Comparison of ENCODE assay signal across 9 mouse cellular contexts in the genomic region with DNA sequence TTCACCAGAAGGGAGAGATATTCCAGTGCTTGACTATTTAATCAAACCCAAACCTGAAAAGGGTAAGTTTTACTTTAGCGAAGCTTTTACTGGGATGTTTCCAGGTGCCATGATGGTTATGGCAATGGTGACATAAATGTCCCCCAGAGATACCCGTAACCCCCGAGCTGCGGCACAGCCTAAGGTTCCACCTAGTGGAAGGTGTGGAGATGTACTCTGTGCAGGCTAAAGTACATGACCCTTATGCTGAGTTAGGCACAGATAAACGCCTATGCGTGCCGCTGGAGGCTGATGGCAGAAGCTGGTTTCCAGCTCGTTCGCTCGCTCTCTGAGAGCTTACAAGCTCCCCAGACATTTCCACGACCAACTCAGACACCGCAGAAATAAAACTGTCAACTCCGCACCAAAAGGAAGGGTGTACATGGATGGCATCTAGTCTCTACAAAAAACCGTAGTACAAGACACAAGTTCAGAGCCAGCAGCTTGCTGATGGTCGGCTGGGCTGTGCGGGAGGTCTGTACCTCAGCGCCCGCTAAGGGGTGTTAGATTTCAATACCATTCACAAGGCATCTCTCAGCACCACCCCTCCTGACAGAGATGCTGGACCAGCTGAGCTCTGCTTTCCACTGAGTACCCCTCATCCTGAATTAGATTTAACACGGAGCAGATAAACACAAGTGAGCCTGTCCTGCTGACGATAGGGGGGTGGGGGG. TPM values are rescaled to one million over a fixed set of nuclear protein-coding genes. Genes with fewer than 3 reads are reported as not detected.
DNase-seq lines count a peak whose midpoint lies in the region; ATAC-seq and TF ChIP-seq lines count a peak whose summit lies in the region.
"Had no signal": no experiment of that assay in that cellular context is flagged by ENCODE, and none has a peak within 500 bp of the region (broad histone marks: within the 10 kb centered on the region; RNA-seq: fewer than 3 reads in every experiment).

No protein-coding gene starts in this region.

- TF ChIP-seq EP300 in ES-Bruce4 (IDR thresholded peaks at IDR 0.05; ENCODE audit: insufficient read depth, low read depth, low read length) (no peak), MEL (IDR thresholded peaks at IDR 0.05; ENCODE audit: low read depth in 1 of 2, low read length in 2 of 2) (no peak)

- H3K79me2 ChIP-seq in MEL (ENCODE audit: control insufficient read depth, insufficient read depth, low read length, poor library complexity): no peaks in the 10 kb centered on the region

- H3K4me3 ChIP-seq in ES-Bruce4 (ENCODE audit: low read depth, low read length) (no peak overlapping the region), MEL (ENCODE audit: control insufficient read depth in 1 of 2, insufficient read depth in 1 of 2, low read depth in 2 of 2, low read length in 2 of 2) (no peak overlapping the region)
- no peak overlapping the region for H3K4me3 ChIP-seq in forebrain, embryonic 13.5 days
- peak overlapping the region; percentile 39 for H3K4me3 ChIP-seq in midbrain, embryonic 10.5 days

- peak overlapping the region; percentile 34 for H3K4me2 ChIP-seq in forebrain, embryonic 13.5 days

- no peaks in the 10 kb centered on the region for H3K36me3 ChIP-seq in ES-Bruce4 (ENCODE audit: control insufficient read depth, insufficient read depth, low read length, poor library complexity, severe bottlenecking)
- H3K36me3 ChIP-seq in MEL (ENCODE audit: control insufficient read depth in 1 of 2, insufficient read depth in 2 of 2, low read length in 2 of 2): peaks cover 0 to 3% of the 10 kb centered on the region in 2 experiments; a peak in 2 of 4 replicates
- no peaks in the 10 kb centered on the region for H3K36me3 ChIP-seq in forebrain, embryonic 13.5 days (ENCODE audit: poor library complexity, severe bottlenecking)
- no peaks in the 10 kb centered on the region for H3K36me3 ChIP-seq in midbrain, embryonic 10.5 days

- H3K9me3 ChIP-seq in ES-Bruce4 (replicated peaks; ENCODE audit: control insufficient read depth, insufficient read depth, low read length, poor library complexity, severe bottlenecking) (no peaks in the 10 kb centered on the region), MEL (replicated peaks; ENCODE audit: insufficient read depth, low read length) (no peaks in the 10 kb centered on the region)
- no peaks in the 10 kb centered on the region for H3K9me3 ChIP-seq in forebrain, embryonic 13.5 days (replicated peaks)
- no peaks in the 10 kb centered on the region for H3K9me3 ChIP-seq in midbrain, embryonic 10.5 days (replicated peaks)

- TF ChIP-seq CTCF in ES-Bruce4 (IDR thresholded peaks at IDR 0.05; ENCODE audit: low read depth, low read length) (peak; percentile 45), MEL (IDR thresholded peaks at IDR 0.05 in 2 of 3, conservative IDR thresholded peaks at IDR 0.05 in 1 of 3; ENCODE audit: control insufficient read depth in 1 of 3, insufficient read depth in 1 of 3, low read depth in 2 of 3, low read length in 3 of 3, poor library complexity in 1 of 3, severe bottlenecking in 1 of 3) (no peak; a peak in 1 of 6 replicates)

- 0 out of 2 replicates have a peak, but pooled peaks have one; percentile 43 for ATAC-seq in forebrain, embryonic 13.5 days

- WGBS in forebrain, embryonic 13.5 days: 42% methylated on average over 20 of the region's 20 CpGs
- WGBS in midbrain, embryonic 10.5 days: 43% methylated on average over 20 of the region's 20 CpGs

- H3K27ac ChIP-seq in ES-Bruce4 (ENCODE audit: insufficient read depth, low read length): no peak overlapping the region
- H3K27ac ChIP-seq in MEL (ENCODE audit: control insufficient read depth, low read depth, low read length): no peak overlapping the region
- no peak overlapping the region for H3K27ac ChIP-seq in forebrain, embryonic 13.5 days
- H3K27ac ChIP-seq in midbrain, embryonic 10.5 days (replicated peaks): peak overlapping the region; percentile 38

- TF ChIP-seq POLR2A in ES-Bruce4 (IDR thresholded peaks at IDR 0.05; ENCODE audit: insufficient read depth, low read length) (no peak), MEL (IDR thresholded peaks at IDR 0.05; ENCODE audit: control insufficient read depth in 1 of 2, insufficient read depth in 1 of 2, low read depth in 1 of 2, low read length in 2 of 2, poor library complexity in 1 of 2) (no peak)

- H3K27me3 ChIP-seq in ES-Bruce4 (ENCODE audit: control insufficient read depth, insufficient read depth, low read length, poor library complexity, severe bottlenecking): no peaks in the 10 kb centered on the region
- no peaks in the 10 kb centered on the region for H3K27me3 ChIP-seq in MEL (ENCODE audit: control insufficient read depth in 1 of 2, insufficient read depth in 2 of 2, low read length in 2 of 2)
- peaks cover 7% of the 10 kb centered on the region; the same call in 1 of the 2 replicates for H3K27me3 ChIP-seq in forebrain, embryonic 13.5 days
- peaks cover 44% of the 10 kb centered on the region for H3K27me3 ChIP-seq in midbrain, embryonic 10.5 days (ENCODE audit: low read depth, poor library complexity, severe bottlenecking)

- H3K9ac ChIP-seq in ES-Bruce4 (ENCODE audit: low read depth, poor library complexity, severe bottlenecking) (no peak overlapping the region), MEL (ENCODE audit: control insufficient read depth, low read depth, low read length, poor library complexity, severe bottlenecking) (no peak overlapping the region)
- H3K9ac ChIP-seq in forebrain, embryonic 13.5 days: no peak overlapping the region

- DNase-seq in MEL (ENCODE audit: low read depth, low spot score): peak; percentile 13
- DNase-seq in midbrain, embryonic 10.5 days (ENCODE audit: low spot score): peak; percentile 39
- DNase-seq in gastrocnemius, postnatal 4 days (ENCODE audit: low spot score in 2 of 2): no peak
- no peak for DNase-seq in adipocyte (ENCODE audit: low spot score)
- no peak for DNase-seq in layer of hippocampus, postnatal 14 days (ENCODE audit: low spot score in 2 of 2)
- DNase-seq: cerebellum, adult 9-11 months; layer of hippocampus, postnatal 36 days had no signal

- H3K4me1 ChIP-seq in ES-Bruce4 (ENCODE audit: control insufficient read depth, insufficient read depth, low read length): no peaks in the 10 kb centered on the region
- peaks cover 1 to 9% of the 10 kb centered on the region in 2 experiments; a peak in 1 of 4 replicates for H3K4me1 ChIP-seq in MEL (ENCODE audit: control insufficient read depth in 1 of 2, insufficient read depth in 2 of 2, low read length in 2 of 2)
- H3K4me1 ChIP-seq in forebrain, embryonic 13.5 days: peaks cover 10% of the 10 kb centered on the region
- peaks cover 18% of the 10 kb centered on the region for H3K4me1 ChIP-seq in midbrain, embryonic 10.5 days

- TF ChIP-seq RAD21 in MEL (IDR thresholded peaks at IDR 0.05; ENCODE audit: low read depth, low read length): no peak; the same call in 1 of the 2 replicates

TF ChIP-seq in MEL, 35 proteins besides CTCF, POLR2A, EP300 and RAD21:
- TF ChIP-seq RCOR1 (IDR thresholded peaks at IDR 0.05; ENCODE audit: low read depth, low read length) (no peak), ZKSCAN1 (IDR thresholded peaks at IDR 0.05; ENCODE audit: low read depth, low read length) (no peak), ETS1 (IDR thresholded peaks at IDR 0.05; ENCODE audit: low read depth, low read length) (no peak), NELFE (IDR thresholded peaks at IDR 0.05; ENCODE audit: low read depth, low read length) (no peak), SIN3A (IDR thresholded peaks at IDR 0.05; ENCODE audit: low read length) (no peak), JUND (IDR thresholded peaks at IDR 0.05; ENCODE audit: low read depth, low read length) (no peak), MYB (IDR thresholded peaks at IDR 0.05; ENCODE audit: low read depth, low read length) (no peak), HCFC1 (IDR thresholded peaks at IDR 0.05; ENCODE audit: low read depth, low read length) (no peak), ZMIZ1 (IDR thresholded peaks at IDR 0.05; ENCODE audit: low read depth, low read length) (no peak), KAT2A (conservative IDR thresholded peaks at IDR 0.05; ENCODE audit: low read depth, low read length) (no peak), MXI1 (IDR thresholded peaks at IDR 0.05; ENCODE audit: low read depth, low read length) (no peak), POLR2AphosphoS2 (IDR thresholded peaks at IDR 0.05; ENCODE audit: low read length) (no peak), ZC3H11A (IDR thresholded peaks at IDR 0.05; ENCODE audit: low read depth, low read length) (no peak), MAFK (IDR thresholded peaks at IDR 0.05; ENCODE audit: borderline replicate concordance, low read depth, low read length) (no peak), CHD1 (IDR thresholded peaks at IDR 0.05; ENCODE audit: low read depth, low read length) (no peak), MAX (IDR thresholded peaks at IDR 0.05; ENCODE audit: low read length) (no peak), TCF12 (IDR thresholded peaks at IDR 0.05; ENCODE audit: low read depth, low read length) (no peak), ZNF384 (IDR thresholded peaks at IDR 0.05; ENCODE audit: low read depth, low read length) (no peak), MAZ (IDR thresholded peaks at IDR 0.05; ENCODE audit: low read depth, low read length) (no peak)

RNA-seq across cellular contexts. Expression of a gene that starts 28.4 kb away (rescaled TPM):
- polyA plus RNA-seq in ES-Bruce4 (2011; ENCODE audit: insufficient read depth, insufficient read length, low read depth, missing spikeins): 39.9 and 50.8 TPM in 2 replicates
- 49.8 and 55.9 TPM in 2 replicates for total RNA-seq in MEL (2012; rRNA removed)
- polyA plus RNA-seq in MEL (2012; ENCODE audit: insufficient read depth in 1 of 2, insufficient read length in 2 of 2, low read depth in 1 of 2, low replicate concordance in 2 of 2, missing spikeins in 1 of 2): 10 to 100 TPM in 1 of 2 experiments, not detected in 1; 71.1 TPM
- polyA plus RNA-seq in forebrain, embryonic 13.5 days (2015; fragmentation: Nextera tagmentation; extraction: Ambion mirVana): 396 and 460 TPM in 2 replicates
- 298 and 337 TPM in 2 replicates for polyA plus RNA-seq in midbrain, embryonic 10.5 days (2016; fragmentation: Nextera tagmentation; extraction: Ambion mirVana)
- total RNA-seq in gastrocnemius, postnatal 4 days (2021): 10 to 100 TPM; 64.8 to 70.6 TPM
- total RNA-seq in layer of hippocampus, postnatal 14 days (2021): 100 to 1,000 TPM; 136 to 149 TPM

RNA-seq across cellular contexts. Expression of a gene that starts 38.4 kb away (rescaled TPM):
- polyA plus RNA-seq in ES-Bruce4 (2011; ENCODE audit: insufficient read depth, insufficient read length, low read depth, missing spikeins) (49.4 and 54.7 TPM in 2 replicates), MEL (2012; ENCODE audit: insufficient read depth in 1 of 2, insufficient read length in 2 of 2, low read depth in 1 of 2, low replicate concordance in 2 of 2, missing spikeins in 1 of 2) (10 to 100 TPM in 1 of 2 experiments, not detected in 1; 31.0 TPM)
- 34.7 and 36.4 TPM in 2 replicates for total RNA-seq in MEL (2012; rRNA removed)
- 87.0 and 98.0 TPM in 2 replicates for polyA plus RNA-seq in forebrain, embryonic 13.5 days (2015; fragmentation: Nextera tagmentation; extraction: Ambion mirVana)
- 89.7 and 93.4 TPM in 2 replicates for polyA plus RNA-seq in midbrain, embryonic 10.5 days (2016; fragmentation: Nextera tagmentation; extraction: Ambion mirVana)
- 10 to 100 TPM; 40.1 to 46.9 TPM for total RNA-seq in gastrocnemius, postnatal 4 days (2021)
- total RNA-seq in layer of hippocampus, postnatal 14 days (2021): 10 to 100 TPM; 71.7 to 74.3 TPM

Comparison
In these comparisons a context has a peak if more than half of its experiments do, and no peak if none do; other contexts are left out.
1. DNase-seq: peak in MEL (single experiment) and midbrain, embryonic 10.5 days (single experiment); none in gastrocnemius, postnatal 4 days (0 of 2), adipocyte (single experiment) and layer of hippocampus, postnatal 14 days (0 of 2).